Mouse (Mus musculus) v-Abl transformed pro-B cells (cell line): Measurements from ENCODE around the gene Trrap.

Experiments
- in situ Hi-C, 2 experiments: fragments of 400-800 bp; cut with MboI; formaldehyde crosslinking; loops; one replicate each; pipeline ENCODE4 v1.15.1; 2025; ENCODE audit not compliant: unreplicated experiment in 2 of 2

The Trrap gene

DNA sequence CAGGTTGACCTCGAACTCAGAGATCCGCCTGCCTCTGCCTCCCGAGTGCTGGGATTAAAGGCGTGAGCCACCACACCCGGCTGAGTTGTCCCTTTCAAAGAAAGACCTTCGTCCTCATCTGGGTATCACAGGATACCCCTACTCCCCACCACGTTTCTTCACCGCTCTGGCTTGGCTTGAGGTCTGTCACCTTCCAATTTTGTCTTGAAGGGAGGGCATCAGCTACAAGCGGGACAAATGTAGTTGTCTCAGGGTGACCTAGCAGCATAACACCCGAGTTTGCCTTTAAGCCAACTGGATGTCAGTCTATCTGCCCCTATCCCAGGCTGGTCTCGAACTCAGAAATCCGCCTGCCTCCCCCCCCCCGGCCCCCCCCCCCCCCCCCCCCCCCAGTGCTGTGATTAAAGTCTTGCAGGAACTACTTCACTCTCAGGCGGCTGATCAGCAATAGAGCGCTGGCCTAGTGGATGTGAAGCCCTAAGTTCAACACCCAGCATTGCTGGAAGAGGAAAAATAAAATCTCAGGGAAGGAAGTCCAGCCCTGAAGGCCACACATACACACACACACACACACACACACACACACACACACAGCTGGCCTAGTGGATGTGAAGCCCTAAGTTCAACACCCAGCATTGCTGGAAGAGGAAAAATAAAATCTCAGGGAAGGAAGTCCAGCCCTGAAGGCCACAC lies at the start of gene Trrap:
Gene Trrap (plus strand): TSS at position 627 of the 693 bp plus-strand sequence.
- in situ Hi-C loops, result loop anchor here (10.0 to 25.0 kb wide), 3 partner anchors 1455 to 1655 kb away; partner anchors contain the start of genes Rnf216 (in 2 of the 2) and E130309D02Rik (in 1 of the 2)

DNA sequence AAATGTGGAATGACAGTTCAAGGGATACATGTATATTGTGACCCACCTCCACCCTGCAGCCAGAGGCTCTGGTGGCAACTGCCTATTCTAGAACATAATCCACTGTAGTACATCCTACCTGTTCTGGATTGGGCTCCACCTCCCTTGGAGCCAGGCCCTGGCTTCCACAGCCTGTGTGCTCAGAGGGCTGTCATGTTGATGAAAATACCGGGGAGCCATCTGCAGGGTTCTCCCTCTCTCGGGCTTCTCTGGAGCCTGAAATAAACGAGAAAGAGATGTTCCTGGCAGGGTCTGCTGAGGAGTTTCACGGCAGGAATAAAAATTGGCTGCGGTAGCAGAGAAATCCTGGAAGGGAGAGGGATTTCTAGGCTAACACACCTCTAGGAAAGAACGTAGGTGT lies 47.8 kb upstream of the Trrap start:
- in situ Hi-C loops, result loop anchor here in 1 of 2 experiments (25.0 kb wide), 1 partner anchor 1743 kb away; no protein-coding TSS in a partner anchor

DNA sequence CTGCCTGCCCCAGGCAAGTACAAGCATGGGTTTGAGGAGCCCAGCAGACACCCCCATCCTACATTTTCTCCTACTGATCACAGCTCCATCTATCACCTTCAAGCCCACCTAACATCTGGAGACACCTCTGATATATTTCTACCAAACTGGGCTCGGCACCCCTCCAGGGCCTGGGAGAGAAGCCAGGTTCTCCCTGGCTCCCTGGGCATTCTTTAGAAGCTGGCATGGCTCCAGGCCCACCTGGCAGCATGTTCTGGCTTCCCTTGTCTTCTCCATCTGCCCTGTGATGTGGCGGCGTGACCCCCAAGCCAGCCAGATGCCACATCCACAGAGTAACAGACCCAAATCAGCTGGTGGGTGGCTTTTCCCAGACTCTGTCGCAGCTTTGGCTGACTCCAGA lies 47.3 kb upstream of the Trrap start:
- in situ Hi-C loops, result loop anchor here in 1 of 2 experiments (25.0 kb wide), 1 partner anchor 1742 kb away; no protein-coding TSS in a partner anchor

DNA sequence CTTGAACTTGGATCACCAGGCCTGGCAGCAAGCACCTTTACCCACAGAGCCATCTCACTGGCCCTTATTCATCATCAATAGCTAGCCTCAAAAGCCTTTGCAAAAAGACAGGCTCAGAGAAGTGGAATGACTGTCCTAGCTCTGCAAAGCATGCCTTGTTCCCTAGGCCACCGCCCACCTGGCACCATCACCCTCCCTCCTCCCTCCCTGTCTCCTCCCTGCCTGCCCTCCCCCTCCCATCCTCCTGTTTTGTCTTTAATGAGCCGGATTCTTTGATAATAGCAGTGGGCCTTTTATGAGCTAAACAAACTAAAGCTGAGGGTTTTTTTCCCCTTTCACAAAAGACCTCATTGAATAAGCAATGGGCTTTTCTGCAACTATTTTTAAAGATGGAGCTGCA lies 42.6 kb upstream of the Trrap start:
- in situ Hi-C loops, result loop anchor here (25.0 kb wide), 2 partner anchors 1163 to 1737 kb away; no protein-coding TSS in a partner anchor

DNA sequence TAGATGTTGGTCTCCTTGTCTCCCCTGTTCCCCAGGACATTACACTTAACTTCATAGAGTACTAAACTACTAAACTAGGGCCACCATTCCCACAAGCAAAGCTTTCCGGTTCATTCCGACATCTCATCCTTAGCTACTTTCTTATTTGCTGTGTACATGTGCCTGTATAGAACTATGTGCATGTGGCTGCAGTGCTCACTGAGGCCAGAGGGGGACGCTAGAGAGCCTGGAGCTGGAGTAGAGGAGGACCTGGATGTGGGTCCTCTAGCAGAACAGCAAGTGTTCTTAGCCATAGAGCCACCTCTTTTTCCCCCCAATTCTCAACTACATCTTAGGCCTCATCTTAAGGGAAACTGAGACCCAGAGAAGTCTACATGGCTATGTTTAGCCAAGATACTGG lies 42.0 kb upstream of the Trrap start:
- in situ Hi-C loops, result loop anchor here in 1 of 2 experiments (25.0 kb wide), 1 partner anchor 1163 kb away; no protein-coding TSS in a partner anchor

DNA sequence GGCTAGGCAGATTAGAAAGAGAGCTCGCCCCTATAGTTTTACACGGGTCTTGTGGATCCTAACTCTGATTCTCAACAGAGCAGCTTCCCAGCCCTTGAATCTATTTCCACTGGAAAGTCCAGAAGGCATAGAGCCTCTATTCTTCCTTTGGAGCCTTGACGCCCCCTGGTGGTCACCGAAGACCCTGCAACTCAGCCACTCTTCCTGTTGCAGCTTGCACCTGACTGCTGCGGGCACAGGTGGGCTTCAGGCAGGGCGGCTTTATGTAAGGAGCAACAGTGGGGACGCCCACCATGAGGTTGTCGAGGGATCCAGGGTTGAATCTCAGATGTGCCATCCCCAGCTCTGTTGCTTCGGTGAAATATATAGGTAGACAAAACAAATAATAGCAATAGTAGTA lies 40.4 kb upstream of the Trrap start:
- in situ Hi-C loops, result loop anchor here in 1 of 2 experiments (25.0 kb wide), 1 partner anchor 1165 kb away; no protein-coding TSS in a partner anchor

DNA sequence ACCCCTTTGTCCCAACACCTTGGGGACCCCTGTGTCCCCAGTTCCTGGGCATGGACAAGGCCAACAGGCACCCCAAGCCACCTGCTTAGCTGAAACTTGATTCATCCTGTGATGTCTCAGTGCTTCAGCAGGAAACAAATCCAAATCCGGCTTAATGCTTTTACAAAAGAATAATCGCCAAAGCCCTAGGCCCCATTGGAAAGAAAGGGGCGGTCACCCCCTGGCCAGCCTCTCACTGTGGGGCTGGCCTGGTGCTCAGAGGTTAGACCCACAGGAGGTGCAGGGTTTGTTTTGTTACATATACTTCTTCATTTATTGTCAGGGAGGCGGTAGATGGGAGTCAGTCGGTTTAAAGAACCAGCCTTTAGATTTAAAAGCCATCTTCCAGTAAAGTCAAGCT lies 39.3 kb upstream of the Trrap start:
- in situ Hi-C loops, result loop anchor here in 1 of 2 experiments (25.0 kb wide), 1 partner anchor 1166 kb away; no protein-coding TSS in a partner anchor

DNA sequence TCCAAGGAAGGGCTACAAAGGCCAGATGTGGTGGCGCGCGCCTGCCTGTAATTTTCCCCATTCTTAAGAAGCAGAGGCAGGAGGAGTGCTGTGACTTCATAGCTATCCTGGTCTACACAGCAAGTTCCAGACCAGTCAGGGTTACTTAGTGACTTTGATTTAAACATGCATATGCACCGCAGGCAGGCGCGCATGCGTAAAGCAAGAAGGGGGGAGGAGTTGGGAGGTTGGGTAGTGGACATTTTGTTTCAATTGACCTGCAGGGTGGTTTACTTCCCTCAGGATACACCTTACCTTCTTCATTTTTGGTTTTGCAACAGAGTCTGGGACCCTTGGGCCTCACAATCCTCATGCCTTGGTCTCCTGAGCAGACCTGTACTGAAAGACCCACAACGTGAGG lies 38.3 kb upstream of the Trrap start:
- in situ Hi-C loops, result loop anchor here in 1 of 2 experiments (25.0 kb wide), 1 partner anchor 1167 kb away; no protein-coding TSS in a partner anchor

DNA sequence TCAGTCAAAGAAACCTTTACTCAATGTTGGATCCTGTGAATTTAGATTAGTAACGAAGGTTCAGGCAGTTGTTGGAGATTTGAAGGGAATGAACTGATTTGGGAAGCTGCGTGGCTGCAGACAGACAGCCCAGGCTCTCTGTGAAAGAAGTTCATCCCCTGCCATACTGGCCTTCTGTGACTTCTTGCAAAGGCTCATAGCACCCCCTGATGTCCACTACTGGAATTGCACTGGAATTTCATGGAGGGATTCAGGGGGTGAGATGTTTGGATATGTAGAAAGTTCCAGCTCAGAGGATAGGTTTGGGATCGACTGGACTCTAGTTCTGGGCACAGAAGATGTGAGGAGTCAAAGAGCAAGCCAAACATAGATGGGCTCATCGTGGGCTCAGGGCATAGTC lies 33.6 kb upstream of the Trrap start:
- in situ Hi-C loops, result loop anchor here (5.0 to 25.0 kb wide), 10 partner anchors 347 to 1302 kb away; partner anchors contain the start of gene Usp42 (in 1 of the 2)

DNA sequence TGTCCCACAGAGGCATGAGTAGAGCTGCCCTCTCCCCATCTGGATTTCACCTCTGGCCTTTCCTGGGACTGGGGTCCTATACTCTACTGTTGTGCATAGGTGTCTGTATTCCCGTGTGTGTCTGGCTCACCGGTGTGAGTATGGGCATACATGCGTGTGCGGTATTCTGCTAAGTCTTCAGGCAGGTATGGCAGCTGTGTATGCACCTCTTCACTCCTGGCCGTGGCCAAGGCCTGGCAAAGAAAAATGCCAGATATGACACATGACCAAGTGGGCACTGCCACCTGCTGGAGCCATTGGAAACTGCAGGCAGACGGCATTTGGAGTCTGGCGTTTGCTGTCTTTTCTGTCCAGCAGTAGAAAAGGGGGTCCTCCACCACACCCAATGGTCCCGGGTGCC lies 32.6 kb upstream of the Trrap start:
- in situ Hi-C loops, result loop anchor here (5.0 to 25.0 kb wide), 10 partner anchors 348 to 1303 kb away; partner anchors contain the start of gene Usp42 (in 1 of the 2)

DNA sequence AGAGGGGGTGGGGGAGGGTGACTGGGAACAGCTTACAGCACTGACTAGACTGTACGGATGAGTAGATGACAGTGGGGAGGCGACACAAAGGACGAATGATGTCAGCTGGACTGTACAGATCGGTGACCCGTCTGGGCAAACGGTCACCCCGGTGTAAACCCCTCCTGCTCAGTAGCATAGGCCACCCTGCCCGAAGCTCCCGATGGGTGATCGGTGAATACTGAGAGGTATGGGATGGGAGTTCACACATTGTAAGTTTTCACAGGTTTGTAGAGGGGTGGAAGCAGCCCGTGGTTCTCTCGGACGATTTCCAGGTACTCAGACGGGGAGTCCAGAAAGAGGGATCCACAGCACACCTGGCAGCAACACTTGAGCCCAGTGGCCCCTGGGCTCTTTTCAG lies 30.4 kb upstream of the Trrap start:
- in situ Hi-C loops, result loop anchor here (5.0 to 25.0 kb wide), 7 partner anchors 350 to 1302 kb away; partner anchors contain the start of gene Usp42 (in 1 of the 2)

DNA sequence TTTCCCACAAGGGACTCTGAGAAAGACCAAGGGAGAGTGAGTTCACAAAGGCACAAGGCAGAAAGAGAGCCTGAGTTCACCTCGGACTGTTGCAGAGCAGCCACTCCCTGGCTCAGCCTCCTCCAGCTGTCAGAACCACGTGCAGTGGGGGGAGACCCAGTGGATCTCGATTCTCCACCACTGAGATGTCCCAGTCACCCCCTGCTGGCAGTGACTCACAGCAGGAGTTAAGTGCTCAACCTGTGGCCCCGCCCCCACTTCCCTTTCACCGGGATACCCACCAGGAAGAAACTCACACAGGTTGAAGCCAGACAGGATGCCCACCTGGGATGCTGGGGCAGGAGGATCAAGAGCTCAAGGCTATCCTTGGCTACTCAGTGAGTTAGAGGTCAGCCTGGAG lies 15.1 kb upstream of the Trrap start:
- in situ Hi-C loops, result loop anchor here (25.0 kb wide), 2 partner anchors 1440 to 1640 kb away; partner anchors contain the start of genes E130309D02Rik (in 1 of the 2) and Rnf216 (in 1 of the 2)

DNA sequence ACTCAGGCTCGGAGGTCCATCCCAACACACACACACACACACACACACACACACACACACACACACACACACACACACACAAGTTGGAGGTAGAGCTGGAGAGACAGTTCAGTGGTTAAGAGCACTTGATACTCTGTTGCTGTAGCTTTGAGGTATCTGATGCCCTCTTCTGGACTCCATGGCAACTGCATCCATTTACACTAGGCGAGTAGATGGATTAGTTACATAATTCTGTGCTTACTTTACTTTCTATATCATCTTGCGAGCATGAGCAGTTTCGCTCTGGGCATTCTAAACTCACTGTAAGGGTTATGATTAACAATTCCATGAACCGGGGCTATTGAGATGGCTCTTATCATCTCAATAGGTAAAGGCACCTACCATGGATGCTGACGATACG lies 14.5 kb upstream of the Trrap start:
- in situ Hi-C loops, result loop anchor here (25.0 kb wide), 2 partner anchors 1441 to 1641 kb away; partner anchors contain the start of genes E130309D02Rik (in 1 of the 2) and Rnf216 (in 1 of the 2)

DNA sequence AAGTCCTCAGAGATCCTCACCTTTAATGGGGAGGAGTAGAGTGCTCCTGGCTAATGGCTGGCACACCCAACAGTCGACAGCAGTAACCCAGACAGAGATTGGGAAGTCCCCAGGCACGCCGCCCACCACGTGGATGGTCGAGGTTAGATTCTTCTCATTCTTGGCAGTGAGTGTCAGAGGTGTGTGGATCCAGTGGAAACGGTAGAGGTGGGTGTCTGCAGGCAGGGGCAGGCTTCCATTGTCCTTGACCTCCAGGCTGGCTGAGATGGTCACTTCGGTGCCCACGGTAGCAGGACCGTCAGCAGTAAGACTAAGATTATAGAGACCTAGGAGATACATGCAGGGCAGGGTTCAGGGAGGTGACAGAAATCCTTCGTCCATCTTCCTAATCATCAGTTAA lies 12.3 kb upstream of the Trrap start:
- in situ Hi-C loops, result loop anchor here (25.0 kb wide), 2 partner anchors 1443 to 1643 kb away; partner anchors contain the start of genes E130309D02Rik (in 1 of the 2) and Rnf216 (in 1 of the 2)

DNA sequence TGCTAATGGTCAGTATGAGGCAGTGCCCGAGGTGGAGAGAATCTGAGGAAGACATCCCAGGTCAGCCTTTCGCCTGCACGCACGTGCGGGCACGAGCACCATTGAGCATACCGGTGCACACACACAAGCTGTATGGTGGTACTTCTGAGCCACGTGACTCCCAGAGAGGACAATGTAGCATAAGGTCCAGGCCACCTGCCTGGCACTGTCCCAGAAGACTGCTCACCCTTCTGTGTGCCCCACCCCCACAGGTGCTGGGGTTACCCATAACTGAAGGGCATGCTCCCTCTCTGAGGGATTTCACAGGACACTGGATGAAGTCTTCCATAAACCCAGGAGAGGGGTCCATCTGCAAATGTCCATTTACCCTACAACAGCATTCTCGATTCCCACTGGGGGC lies 10.1 kb upstream of the Trrap start:
- in situ Hi-C loops, result loop anchor here (25.0 kb wide), 2 partner anchors 1445 to 1645 kb away; partner anchors contain the start of genes E130309D02Rik (in 1 of the 2) and Rnf216 (in 1 of the 2)

DNA sequence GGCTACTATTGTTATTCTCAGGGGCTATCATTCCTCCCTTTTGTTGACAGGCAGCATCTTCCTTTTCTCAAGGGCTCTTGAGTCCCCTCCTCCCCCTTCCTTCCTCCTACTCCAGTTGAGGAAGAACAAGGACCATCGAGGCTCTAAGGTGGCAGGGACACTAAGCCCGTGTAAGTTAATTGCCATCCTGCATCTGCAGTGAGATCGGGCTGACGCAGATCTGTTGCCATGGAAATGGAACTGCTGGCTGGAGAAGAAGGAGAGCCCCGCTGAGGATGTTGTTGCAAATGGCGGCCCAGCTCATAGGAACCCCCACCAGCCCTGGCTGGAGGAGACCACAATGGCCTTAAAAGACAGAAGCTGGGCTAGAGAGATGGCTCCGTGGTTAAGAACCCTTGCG lies 9.1 kb upstream of the Trrap start:
- in situ Hi-C loops, result loop anchor here (25.0 kb wide), 2 partner anchors 1446 to 1646 kb away; partner anchors contain the start of genes E130309D02Rik (in 1 of the 2) and Rnf216 (in 1 of the 2)

DNA sequence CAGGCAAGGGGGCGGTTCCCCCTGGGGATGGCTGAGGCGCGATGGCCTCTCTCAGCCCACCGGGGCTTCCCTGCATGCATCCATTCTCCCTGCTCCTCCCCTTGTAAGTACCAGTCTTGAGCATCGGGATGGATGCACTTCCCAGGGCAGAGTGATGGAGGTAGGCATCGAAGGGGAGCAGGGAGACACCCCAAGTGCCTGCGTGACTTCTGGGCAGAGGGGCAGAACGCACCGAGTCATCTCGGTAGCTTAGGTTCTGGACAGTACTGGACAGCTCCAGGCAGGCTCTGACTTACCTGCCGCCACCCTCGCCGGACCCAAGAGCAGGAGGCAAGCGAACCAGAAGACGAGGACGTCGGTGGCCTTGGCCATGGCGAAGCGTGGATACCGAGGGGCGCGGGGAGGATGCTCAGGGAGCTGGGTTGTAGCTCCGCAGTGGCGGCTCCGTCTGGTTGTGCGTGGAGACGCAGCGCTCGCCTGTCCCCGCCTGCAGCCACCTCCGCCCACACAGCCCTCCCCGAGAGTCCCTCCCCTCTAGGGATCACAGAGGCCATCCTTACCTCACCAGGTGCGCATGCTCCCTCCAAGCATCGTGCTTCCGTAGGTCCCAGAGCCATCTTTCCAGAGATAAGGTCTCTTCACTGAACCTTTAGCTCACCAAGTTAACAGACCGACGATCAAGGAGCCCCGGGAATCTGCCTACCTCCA lies 6.2 kb upstream of the Trrap start, which contains the start of gene Tmem130:
Gene Tmem130 (minus strand): TSS at position 658 of the 708 bp plus-strand sequence.
- in situ Hi-C loops, result loop anchor here (10.0 to 25.0 kb wide), 3 partner anchors 1449 to 1649 kb away; partner anchors contain the start of genes Rnf216 (in 2 of the 2) and E130309D02Rik (in 1 of the 2)

DNA sequence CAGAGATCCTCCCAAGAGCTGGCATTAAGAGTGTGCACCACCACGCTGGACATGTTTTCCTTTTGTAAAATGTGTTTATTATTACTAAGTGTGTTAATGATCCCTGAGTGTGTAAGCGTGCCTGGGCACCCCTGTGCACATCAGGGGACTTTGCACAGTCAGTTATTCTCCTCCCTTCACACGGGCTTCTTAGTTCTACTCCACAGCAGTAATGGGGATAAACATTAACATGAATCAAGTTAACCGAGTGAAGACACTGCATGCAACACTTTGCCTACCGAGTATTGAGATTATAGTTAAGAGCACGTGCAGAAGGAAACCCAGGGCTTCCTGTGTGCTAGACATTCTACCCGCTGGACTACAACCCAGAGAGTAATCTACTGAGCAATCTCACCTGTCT lies 1.5 kb upstream of the Trrap start:
- in situ Hi-C loops, result loop anchor here (10.0 to 25.0 kb wide), 3 partner anchors 1454 to 1654 kb away; partner anchors contain the start of genes Rnf216 (in 2 of the 2) and E130309D02Rik (in 1 of the 2)

DNA sequence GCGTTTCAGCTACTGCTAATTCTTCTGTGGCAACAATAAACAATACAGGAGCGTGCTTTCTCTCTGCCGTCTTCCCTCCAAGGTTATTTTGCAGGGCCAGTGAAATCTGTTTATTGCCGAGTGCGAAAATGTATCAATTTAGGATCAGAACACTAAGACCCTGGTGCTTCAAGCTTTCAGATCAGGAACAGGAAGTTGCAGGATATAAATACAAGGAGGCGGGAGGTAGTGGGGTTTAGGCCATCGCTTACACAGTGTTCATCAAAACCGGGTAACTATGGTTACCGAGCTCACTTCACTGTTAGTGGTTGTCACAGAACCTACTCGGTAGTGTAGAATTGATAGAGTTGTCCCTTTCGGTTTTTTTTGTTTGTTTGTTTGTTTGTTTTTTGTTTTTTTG lies 886 bp upstream of the Trrap start:
- in situ Hi-C loops, result loop anchor here (10.0 to 25.0 kb wide), 3 partner anchors 1454 to 1654 kb away; partner anchors contain the start of genes Rnf216 (in 2 of the 2) and E130309D02Rik (in 1 of the 2)
